Mouse (Mus musculus) cortical plate, adult 2 months (tissue): Measurements from ENCODE around the gene Ppt1.

Experiments
- CTCF ChIP-seq: fragments of 200-500 bp; IDR thresholded peaks from 2 replicates; pipeline ENCODE4 v1.5.1; 2011; ENCODE audit warnings: mild to moderate bottlenecking, control low read depth, low read length; ENCODE audit not compliant: insufficient read depth; ENCODE audit errors: extremely low read depth
- POLR2A ChIP-seq: fragments of 200-500 bp; IDR thresholded peaks from 2 replicates; pipeline ENCODE4 v1.6.1; 2011; ENCODE audit warnings: mild to moderate bottlenecking, low read length, control low read depth; ENCODE audit not compliant: insufficient read depth; ENCODE audit errors: extremely low read depth

GRCm38 (mm10) chr4:122891597-122891996, 55.6 kb downstream of the Ppt1 start:
- TF ChIP-seq POLR2A, result no peak
- no peak for TF ChIP-seq CTCF
